Mouse (Mus musculus) kidney, adult 9 months (tissue): ENCODE measurements around the gene Rhd.

Experiments
- DNase-seq: peaks from one replicate; pipeline ENCODE4 v3.0.0; 2022

Rhd gene

DNA sequence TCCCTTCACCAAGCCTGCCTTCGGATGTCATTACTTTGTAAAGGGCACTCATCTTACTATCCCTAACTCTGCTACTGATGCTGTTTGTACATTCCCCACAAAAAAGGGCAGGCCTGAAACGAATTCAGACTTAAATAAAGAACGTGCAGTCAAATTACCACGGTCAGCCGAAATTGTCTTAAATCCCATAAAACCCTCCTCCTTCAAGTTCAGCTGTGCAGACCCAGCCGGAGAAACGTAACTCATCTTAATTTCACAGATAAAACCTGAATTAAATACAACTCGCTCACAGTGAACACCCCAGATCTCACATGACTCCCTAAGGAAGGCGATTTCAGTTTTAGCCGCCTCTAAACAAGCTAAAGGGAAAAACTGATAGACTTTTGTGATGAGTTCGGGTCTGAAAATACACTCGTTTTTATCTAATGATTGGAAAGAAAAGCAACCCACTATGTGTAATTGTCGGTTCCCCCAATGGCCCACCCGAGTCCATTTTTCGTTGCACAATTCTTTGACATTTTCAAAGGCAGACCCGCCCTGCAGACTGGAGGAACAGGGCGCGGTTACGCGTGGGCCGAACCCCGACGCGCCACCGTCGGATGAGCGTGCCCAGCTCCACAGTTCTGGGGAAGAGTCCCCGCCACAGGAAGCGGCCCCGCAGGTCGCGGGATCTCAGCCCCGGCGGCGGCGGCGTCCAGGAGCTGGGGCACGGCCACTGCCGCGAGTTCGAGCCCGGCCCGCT lies 50.0 kb downstream of the Rhd start:
- DNase-seq: no peak

DNA sequence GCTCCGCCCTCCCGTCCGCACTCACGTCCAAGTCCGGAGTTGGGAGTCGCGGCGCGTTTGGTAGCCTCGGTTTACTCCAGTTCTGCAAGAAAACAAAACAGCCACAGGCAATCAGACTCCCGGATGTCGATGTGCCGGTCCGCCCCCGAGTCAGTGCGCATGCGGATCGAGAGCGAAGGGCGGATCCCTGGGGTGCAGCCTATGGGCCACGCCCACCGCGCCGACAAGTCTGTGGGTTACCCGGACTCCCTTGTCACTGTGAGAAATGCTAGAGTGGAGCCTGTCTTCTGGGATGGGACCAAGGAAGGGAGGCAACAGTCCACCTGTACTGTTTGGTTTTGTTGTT lies 50.5 kb downstream of the Rhd start, which contains the start of gene Tmem50a:
Tmem50a (minus strand) TSS at position 161 of the 346 bp plus-strand sequence.
- DNase-seq: peak; percentile 93

DNA sequence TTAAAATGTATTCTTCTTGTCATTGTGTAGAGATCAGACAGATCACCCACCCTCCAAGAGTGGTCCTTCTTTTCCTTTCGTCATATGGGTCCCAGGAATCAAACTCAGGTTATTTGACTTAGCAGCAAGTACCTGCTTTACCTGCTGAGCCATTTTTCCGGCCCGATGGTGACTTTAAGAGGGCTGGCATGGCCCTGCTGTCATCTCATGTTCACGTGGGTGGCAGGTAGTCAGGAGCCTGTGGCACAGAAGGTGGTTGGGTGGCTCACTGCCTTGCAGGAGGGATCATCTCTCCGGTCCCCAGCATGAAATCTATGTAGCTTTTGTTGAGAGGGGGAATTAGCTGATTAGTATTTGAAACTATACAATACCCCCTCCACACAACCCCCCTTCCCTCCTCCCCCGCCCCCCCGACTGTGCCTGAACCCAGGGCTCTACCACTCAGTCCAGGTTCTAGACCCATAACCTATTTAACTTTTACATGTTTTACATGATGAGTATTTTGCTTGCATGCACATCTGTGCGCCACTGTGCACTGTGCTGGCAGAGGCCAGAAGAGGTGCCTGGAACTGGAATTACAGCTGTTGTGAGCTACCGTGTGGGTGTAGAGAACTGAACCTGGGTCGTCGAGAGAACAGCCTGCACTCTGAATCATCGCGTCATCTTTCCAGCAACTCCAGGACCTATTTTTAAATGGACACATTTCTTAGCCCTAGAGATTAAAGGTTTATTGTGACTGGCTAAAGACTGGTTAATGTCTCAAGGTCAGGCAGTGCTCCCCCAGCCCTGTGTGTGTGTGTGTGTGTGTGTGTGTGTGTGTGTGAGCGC lies 51.1 kb downstream of the Rhd start:
- DNase-seq: no peak

DNA sequence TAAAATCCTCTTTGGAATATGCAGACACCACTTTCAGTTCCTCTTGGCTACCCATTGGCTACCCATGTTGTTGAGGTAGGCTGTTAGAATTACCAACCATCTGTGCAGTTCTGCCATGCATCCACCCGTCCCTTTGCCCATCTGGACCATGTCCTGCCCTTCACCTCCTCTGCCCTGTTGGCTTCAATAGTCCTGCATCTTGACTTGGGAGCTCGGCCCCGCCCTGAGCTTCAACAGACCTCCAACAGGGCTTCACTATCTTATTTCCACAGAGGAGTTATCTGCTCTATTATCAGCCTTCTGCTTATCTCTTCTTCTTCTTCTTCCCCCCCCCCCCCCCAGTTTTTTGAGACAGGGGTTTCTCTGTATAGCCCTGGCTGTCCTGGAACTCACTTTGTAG lies 52.9 kb downstream of the Rhd start:
- no peak for DNase-seq

DNA sequence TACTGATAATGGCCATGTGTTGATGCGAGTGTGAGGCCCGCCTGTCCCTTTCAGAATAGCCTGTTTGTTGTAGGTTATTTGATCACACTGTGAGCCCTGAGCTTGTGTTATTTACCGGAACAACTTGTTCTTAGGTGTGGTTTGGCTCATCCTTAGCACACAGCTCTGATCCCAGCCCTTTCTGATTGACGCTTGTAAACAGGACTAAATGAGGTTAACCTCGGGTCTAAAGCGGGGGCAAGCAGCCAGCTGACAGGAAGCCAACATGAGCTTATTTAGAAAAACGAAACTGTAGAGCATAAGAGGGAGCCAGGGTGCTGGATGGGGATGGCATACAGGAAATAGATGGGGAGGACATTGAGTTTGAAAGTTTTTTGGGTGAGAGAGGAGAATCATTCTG lies 54.0 kb downstream of the Rhd start:
- DNase-seq: peak; percentile 91

DNA sequence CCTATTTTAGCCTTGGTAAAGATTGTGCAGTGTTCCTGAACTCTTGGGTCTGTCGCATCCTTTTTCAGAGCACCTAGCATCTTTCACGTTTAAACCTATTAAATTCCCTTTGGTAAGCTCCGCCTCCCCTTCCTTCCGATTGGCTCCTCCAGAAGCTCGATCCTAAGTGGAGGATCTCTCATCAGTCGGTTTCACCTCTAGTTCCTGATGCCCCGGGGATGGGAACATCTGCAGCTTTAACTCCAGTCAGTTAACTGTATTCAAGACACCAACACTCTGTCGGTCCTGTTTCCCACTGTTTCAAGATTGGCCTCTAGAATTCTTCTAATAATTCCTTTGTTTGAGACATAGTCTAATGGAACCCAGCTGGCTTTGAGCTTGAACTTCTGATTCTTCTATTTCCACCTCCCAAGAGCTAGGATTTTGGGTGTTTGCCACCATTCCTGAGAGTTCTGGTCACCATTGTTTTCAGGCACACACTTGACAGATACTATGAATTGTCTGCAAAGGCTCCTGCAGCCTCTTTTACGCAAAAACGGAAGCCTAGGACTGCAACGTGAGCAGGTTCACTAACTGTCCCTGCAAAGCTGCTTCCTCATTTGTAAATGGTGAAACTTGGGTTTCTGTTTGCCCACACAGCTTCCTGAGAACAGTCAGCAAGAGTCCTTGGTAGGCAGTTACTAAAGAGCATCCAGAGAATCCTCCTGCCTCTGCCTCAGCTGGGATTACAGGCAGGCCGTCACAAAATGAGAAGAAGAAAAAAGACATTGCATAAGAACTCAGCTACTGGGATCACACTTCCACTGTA lies 55.6 kb downstream of the Rhd start:
- no peak for DNase-seq

DNA sequence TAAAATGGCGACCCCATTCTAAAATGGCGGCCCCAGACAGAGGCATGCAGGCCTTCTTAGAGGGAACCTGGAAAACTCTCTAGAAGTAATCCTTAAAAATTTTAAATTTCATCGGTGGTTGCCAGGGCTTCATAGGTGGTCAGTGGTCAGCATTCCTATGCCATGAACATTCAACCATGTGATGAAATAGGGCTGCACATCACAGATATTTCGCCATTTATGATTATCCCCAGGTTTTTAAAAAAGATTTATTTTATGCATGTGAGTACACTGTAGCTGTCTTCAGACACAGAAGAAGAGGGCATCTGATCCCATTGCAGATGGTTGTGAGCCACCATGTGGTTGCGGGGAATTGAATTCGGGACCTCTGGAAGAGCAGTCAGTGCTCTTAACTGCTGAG lies 56.3 kb downstream of the Rhd start:
- no peak for DNase-seq

DNA sequence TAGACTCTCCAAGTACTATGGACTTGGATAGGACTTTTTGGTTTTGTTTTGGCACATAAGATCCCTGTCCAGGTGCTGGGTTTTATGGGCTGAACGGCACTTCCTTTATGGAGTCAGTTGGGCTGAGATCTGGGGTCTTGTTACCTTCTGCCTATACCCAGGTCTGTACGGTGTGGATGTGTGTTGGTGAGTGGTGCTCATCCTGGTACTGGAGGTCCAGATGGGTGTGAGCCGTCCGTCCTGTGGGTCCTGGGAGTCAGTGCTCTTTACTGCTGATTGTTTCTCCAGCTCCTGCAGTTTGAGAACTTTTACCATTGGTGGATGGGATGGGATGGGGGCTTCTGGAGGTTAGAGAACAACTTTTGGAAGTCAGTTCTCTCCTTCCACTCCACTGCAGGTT lies 57.4 kb downstream of the Rhd start:
- DNase-seq: no peak

DNA sequence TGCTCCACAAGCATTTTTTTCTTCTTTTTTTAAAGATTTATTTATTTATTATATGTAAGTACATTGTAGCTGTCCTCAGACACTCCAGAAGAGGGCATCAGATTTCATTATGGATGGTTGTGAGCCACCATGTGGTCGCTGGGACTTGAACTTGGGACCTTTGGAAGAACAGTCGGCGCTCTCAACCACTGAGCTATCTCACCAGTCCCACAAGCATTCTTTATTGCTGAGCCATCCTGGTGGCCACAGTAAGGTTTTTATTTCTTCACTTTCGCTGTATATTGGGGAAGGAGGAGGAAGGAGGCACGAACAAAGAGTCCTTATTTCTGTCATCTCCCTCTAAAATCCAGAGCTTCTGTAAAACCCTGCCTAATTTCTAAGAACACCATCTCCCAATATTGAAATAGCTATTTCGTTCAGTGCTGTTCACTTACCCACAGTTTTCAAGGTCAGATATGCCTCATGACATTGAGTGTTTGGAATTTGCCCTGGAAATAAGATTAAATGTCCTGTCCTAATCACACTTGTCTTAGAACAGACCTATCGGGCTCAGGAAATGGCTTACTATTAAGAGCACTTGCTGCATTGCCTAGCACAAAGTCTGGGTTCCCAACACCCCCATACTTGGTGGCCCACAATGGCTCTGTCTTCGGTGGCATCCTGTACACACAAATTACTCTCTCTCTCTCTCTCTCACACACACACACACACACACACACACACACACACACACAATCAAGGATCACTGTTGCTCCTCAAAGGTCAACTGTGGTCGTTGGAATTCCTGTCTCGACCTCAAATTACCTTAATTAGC lies 58.0 kb downstream of the Rhd start:
- no peak for DNase-seq

DNA sequence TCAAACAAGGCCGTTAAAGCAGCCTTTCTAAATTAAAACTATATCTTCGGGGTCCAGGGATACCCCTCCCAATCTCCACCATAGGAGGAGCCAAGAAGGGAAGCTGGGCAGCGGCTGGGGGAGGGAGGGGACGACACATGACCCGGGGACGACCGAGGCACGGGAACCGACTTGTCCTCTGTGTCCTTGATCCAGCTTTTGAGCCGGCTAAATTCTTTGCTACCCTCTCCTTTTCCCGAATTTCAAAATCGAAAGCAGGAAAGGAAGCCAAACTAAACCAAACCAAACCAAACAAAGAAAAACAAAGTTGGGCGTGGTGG lies 58.5 kb downstream of the Rhd start:
- DNase-seq: peak; percentile 85

DNA sequence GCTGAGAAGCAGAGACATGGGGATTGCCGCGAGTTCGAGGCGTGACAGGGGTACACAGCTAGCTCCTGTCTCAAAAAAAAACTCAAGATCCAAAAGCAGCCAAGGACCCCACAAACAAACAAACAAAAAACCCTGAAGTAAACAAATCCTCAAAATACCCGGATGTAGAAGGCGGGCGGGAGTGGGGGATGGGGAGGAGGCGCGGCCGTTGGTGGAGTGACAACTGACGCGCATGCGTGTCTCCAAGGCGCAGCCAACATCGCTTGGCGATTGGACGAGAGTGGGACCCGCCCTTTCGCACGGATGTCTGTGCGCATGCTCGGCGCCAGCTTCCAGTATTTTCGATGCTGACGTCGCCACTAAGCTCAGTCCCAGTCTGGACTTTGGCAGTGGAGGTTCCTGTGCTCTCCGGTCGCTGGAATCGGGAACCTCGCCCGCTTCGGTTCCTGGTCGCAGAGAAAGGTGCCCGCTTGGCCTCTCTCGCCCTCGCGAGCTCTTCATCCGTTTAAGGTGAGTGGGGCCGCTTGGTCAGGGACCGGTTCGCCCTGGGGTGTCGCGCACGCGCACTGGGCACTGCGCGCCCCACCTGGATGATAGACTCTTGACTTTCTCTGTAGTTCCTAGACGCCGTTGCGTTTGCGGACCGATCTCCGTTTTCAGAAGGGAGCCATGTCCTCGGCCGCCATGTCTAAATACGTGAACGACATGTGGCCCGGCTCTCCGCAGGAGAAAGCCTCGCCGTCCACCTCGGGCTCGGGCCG lies 59.1 kb downstream of the Rhd start, which contains the start of gene Rsrp1:
Rsrp1 (plus strand) TSS at position 335 of the 761 bp plus-strand sequence.
- peak; percentile 97 for DNase-seq

DNA sequence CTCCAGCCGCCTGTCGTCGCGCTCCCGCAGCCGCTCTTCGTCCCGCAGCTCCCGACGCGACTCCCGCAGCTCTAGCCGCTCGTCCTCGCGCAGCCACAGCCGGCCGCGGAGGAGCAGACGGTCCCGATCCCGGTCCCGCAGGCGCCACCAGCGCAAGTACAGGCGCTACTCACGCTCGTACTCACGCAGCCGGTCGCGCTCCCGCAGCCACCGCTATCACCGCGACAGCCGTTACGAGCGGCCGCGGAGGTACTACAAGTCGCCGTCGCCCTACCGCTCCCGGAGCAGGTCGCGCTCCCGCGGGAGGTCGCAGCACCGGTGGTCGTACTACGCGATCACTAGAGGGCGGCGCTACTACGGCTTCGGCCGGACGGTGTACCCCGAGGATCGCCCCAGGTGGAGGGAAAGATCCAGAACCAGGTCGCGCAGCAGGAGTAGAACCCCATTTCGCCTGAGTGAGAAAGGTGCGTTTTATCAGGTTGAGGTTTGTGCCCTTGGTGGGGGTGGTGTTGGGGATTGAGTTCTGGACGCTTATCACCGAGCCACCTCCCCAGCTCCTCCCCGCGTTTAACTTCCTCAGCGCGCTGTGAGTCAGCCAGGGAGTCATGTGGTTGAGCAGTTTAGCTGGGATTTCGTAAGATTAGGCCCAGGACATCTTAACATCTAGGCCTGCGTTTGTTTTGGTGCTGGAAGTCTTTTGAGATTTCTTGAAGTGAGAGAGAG lies 59.8 kb downstream of the Rhd start:
- peak; percentile 72 for DNase-seq

DNA sequence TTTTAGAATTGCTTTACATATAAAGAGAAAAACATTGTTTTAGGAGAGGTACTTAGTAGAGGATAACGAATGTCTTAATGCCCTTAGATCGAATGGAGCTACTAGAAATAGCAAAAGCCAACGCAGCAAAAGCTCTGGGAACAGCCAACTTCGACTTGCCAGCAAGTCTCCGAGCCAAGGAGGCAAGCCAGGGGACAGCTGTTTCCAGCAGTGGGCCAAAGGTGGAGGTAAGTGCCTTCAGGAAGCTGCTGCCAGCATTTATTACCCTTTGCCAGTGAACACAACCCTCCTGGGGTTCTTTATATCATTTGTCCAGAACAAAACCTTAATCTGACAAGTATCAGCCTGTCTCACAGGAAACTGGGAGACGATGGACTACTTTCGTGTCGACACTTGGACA lies 60.9 kb downstream of the Rhd start:
- peak; percentile 69 for DNase-seq

DNA sequence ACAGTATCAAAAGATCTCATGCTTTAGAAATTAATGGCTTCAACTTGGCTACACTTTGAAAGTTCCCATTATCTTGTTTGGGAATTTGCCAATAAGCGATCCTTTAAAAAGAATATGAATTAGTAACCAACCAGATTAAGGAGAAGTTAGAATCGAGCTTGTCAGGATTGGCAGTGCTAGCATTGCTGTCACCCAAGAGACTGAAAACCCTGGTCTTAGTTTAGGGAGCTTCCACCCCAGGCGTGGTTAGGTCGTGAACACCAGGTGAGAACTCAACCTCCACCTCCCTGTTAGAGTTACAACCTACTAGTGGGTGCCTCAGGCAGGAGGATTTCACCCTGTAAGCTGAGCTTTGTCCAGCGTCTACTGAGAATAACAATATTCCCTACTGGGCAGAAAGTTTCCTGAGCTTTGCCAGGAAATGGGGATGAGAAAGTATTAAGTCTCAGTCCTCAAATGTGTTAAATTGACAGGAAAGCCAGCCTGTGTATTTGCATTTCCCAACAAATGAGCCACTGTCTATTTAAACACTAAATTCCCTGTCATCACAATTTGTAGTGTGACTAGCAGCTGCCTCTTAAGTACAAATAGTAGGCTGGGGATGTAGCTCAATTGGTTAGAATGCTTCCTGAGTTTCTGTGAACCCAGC lies 63.6 kb downstream of the Rhd start:
- DNase-seq: no peak

DNA sequence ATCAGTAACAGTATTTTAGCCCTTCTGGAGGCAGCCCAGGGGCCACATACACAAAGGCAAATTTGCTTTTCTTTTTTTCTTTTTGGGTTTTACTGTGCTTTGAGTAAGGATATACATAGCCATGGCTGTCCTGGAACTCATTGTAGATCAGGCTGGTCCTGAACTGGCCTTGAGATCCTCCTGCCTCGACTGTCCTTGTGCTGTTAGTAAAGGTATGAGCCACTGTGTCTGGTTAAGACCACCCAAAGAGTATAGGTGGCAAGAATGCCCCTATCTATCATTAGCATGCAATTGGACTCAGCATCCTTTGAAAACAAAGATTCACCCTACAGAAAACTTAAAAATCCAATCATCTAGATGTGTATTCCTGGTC lies 64.1 kb downstream of the Rhd start:
- DNase-seq: no peak

DNA sequence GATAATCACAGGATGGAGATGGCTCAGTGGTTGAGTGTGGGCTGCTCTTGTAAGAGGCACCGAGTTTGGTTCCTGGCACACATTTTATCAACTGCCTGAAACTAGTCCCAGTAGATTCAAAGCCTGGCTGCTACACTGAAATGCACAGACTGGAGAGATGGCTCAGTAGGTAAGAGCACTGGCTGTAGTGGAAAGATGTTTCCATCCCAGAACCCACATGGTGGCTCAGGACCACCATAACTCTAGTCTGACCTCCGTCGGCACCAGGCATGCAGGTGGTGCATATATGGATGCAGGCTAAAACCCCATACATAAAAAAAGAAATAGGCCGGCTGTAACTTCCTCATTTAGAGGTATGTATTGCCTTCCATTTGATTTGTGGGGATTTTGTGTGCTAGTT lies 65.2 kb downstream of the Rhd start:
- no peak for DNase-seq

DNA sequence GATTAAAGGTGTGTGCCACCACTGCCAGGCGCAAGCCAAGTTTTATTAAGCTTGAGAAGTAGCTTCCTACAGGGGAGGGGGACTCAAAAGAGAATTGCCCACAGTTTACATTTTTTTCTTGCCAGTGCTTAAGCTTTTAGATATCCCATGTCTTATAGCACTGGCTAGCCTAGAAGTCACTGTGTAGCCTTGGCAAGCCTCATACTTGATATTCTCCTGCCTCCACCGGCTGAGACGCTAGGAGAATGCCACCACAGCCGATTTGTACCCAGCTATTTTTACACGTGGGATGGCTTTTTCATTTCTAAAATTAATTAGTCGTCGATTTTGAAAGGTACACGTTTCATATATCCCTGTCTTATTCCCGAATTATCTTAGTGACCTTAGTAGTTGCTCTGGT lies 65.9 kb downstream of the Rhd start:
- no peak for DNase-seq

DNA sequence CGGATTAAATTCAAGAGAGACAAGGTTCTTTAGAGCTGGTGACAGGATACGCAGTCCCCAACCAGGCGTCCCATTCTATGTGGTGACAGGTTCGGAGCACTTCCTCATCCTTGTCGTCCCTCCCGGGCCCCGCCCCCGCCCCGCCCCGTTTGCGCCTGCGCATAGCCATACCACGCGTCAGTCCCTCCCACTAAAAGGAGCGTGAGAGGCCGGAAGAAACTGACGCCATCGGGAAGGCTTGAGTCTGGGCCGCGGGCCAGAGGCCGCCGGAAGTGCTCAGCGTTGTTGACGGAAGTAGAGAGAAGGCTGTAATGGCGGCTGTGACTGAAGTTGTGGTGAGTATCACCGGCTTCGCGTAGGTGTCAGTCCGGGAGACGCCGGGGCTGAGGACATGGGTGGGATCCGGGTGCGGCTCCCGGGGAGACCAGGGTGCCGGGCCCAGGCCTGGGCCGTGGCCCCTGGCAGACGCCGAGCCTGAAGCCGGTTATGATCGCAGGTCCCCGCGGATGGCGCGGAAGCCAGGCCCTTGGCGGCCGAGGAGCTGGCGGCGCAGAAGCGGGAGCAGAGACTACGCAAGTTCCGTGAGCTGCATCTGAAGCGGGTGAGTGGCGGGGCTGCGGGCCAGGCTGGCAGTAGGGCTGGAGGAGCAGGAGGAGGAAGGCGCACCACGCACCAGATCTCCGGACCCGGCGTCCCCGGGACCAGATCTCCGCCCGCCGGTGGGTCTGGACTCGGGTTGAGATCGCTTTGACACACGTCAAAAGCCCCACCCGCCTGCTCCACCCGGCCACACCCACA lies 66.5 kb downstream of the Rhd start, which contains the start of gene Syf2:
Syf2 (plus strand) TSS at position 215 of the 798 bp plus-strand sequence.
- peak; percentile 97 for DNase-seq

DNA sequence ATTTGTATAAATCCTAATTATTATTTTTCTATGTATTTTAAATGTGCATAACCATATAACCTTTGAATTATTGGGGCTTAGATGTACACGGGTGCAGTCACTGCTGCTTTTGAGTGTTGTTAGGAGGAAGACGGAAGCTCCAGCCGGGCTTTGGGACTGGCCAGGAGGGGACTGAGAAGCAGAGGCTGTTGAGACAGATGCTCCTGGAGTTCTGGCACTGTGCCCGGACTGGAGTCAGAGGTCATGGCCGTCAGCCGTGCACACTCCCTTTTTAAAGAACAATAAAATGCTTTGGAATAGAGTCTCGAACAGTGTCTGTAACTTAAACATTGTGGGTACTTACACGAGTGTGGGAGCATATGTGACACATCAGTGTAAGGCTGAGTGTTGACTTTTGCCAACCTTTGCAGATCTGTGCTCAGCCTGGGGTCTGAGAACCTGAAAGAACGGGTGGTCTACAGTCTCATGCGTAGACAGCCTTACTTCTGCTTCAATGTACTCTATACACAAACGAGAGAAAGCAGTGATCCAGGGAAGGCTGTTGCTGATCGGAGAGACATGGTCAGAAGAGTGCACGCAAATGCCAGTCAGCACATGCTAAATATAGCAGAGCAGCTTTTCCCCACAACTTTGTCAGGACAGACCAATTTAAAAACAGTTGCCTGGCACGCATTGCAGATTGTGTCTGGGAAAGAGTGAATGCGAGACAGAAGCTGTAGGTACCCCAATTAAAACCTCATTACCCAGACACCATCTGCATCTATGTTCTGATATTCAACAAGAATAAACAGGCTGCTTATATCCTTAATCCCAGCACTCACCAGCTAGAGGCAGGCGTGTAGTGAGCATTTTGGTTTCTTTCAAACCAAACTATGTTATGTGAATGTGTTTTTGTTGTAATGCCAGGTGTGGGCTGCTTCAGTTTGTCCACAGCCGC lies 73.2 kb downstream of the Rhd start:
- DNase-seq: no peak
